Mouse (Mus musculus): ENCODE measurements at regions not wholly inside any gene's neighbourhood (a gene's known extent, or its start where the extent isn't known, plus 50 kb on each side); places are given as distances from the start of the nearest gene placed in this dataset.

GRCm38 (mm10) chr2:147254944-147255343, 60.9 kb upstream of the Nkx2-2 start:
- H3K4me1 ChIP-seq (ENCODE audit: control insufficient read depth, insufficient read depth, low read length), result no peaks in the 10 kb centered on the region
- no peak overlapping the region for H3K4me3 ChIP-seq (replicated peaks; ENCODE audit: insufficient read depth, low read depth, low read length)
- no peaks in the 10 kb centered on the region for H3K27me3 ChIP-seq (ENCODE audit: control insufficient read depth, insufficient read depth, low read length)
- H3K27ac ChIP-seq (ENCODE audit: insufficient read depth, low read length), result no peak overlapping the region
- TF ChIP-seq CTCF (IDR thresholded peaks at IDR 0.05; ENCODE audit: borderline replicate concordance, insufficient read depth, low read depth, low read length) (no peak), POLR2A (IDR thresholded peaks at IDR 0.05; ENCODE audit: borderline replicate concordance, insufficient read depth, low read length) (no peak)
- WGBS, result 68% methylated on average over 3 of the region's 3 CpGs
- DNase-seq, result no peak

- Histone ChIP-seq H3K27me3 (ENCODE audit: control insufficient read depth, insufficient read depth, low read length) (no peaks in the 10 kb centered on the region), H3K4me1 (ENCODE audit: control insufficient read depth, insufficient read depth, low read length) (no peaks in the 10 kb centered on the region), H3K27ac (ENCODE audit: insufficient read depth, low read length) (no peak overlapping the region), H3K4me3 (replicated peaks; ENCODE audit: insufficient read depth, low read depth, low read length) (no peak overlapping the region)
- WGBS, result 13% methylated on average over 5 of the region's 5 CpGs
- peak; percentile 6 to 15 for DNase-seq
- TF ChIP-seq POLR2A (IDR thresholded peaks at IDR 0.05; ENCODE audit: borderline replicate concordance, insufficient read depth, low read length), result no peak
- no peak for TF ChIP-seq CTCF (IDR thresholded peaks at IDR 0.05; ENCODE audit: borderline replicate concordance, insufficient read depth, low read depth, low read length)
Observed at GRCm38 (mm10) chr2:147254137-147254536, 60.1 kb upstream of the Nkx2-2 start.

GRCm38 (mm10) chr2:147247981-147248514, 54.0 kb upstream of the Nkx2-2 start:
- 47% methylated on average over 6 of the region's 6 CpGs for WGBS
- no peak for DNase-seq
- H3K4me3 ChIP-seq (replicated peaks; ENCODE audit: insufficient read depth, low read depth, low read length), result no peak overlapping the region
- no peaks in the 10 kb centered on the region; the same call in 1 of the 2 replicates for H3K27me3 ChIP-seq (ENCODE audit: control insufficient read depth, insufficient read depth, low read length)
- no peak for TF ChIP-seq POLR2A (IDR thresholded peaks at IDR 0.05; ENCODE audit: borderline replicate concordance, insufficient read depth, low read length)
- TF ChIP-seq CTCF (IDR thresholded peaks at IDR 0.05; ENCODE audit: borderline replicate concordance, insufficient read depth, low read depth, low read length), result no peak
- H3K27ac ChIP-seq (ENCODE audit: insufficient read depth, low read length), result no peak overlapping the region
- H3K4me1 ChIP-seq (ENCODE audit: control insufficient read depth, insufficient read depth, low read length), result no peaks in the 10 kb centered on the region

- Histone ChIP-seq H3K4me3 (replicated peaks; ENCODE audit: insufficient read depth, low read depth, low read length) (no peak overlapping the region), H3K27me3 (ENCODE audit: control insufficient read depth, insufficient read depth, low read length) (no peaks in the 10 kb centered on the region; the same call in 1 of the 2 replicates), H3K27ac (ENCODE audit: insufficient read depth, low read length) (no peak overlapping the region), H3K4me1 (ENCODE audit: control insufficient read depth, insufficient read depth, low read length) (no peaks in the 10 kb centered on the region)
- no peak for TF ChIP-seq POLR2A (IDR thresholded peaks at IDR 0.05; ENCODE audit: borderline replicate concordance, insufficient read depth, low read length)
- no peak for TF ChIP-seq CTCF (IDR thresholded peaks at IDR 0.05; ENCODE audit: borderline replicate concordance, insufficient read depth, low read depth, low read length)
- DNase-seq, result no peak
- WGBS, result 81% methylated on average over 8 of the region's 8 CpGs
Observed at GRCm38 (mm10) chr2:147247238-147247637, 53.2 kb upstream of the Nkx2-2 start.

DNA sequence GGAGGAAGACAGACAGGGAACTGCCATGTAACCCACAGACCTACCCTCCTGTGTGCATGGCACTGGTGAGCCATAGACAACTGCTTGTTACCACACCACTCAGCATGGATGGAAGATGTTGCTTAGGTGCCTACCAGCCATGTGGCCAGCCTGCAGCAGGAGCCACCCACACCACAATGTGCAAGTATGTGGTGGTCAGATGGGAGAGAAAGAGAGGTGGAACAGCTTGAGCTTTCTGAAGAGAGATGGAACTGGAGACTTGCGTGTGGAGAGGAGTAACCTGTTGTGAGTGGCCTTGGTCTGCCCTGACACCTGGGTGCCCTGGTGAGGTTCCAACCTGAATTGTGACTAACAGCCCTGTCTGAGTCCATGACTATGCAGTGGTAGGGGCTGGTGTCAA, 50.4 kb upstream of the Nkx2-2 start:
- TF ChIP-seq CTCF (IDR thresholded peaks at IDR 0.05; ENCODE audit: borderline replicate concordance, insufficient read depth, low read depth, low read length), result no peak
- TF ChIP-seq POLR2A (IDR thresholded peaks at IDR 0.05; ENCODE audit: borderline replicate concordance, insufficient read depth, low read length), result no peak
- no peak for DNase-seq
- Histone ChIP-seq H3K4me1 (ENCODE audit: control insufficient read depth, insufficient read depth, low read length) (no peaks in the 10 kb centered on the region), H3K27ac (ENCODE audit: insufficient read depth, low read length) (no peak overlapping the region), H3K4me3 (replicated peaks; ENCODE audit: insufficient read depth, low read depth, low read length) (no peak overlapping the region), H3K27me3 (ENCODE audit: control insufficient read depth, insufficient read depth, low read length) (no peaks in the 10 kb centered on the region; the same call in 1 of the 2 replicates)
- WGBS, result 86% methylated on average over 1 of the region's 1 CpGs
